Mouse (Mus musculus) olfactory bulb, adult 2 months (tissue): Measurements from ENCODE around the gene Catsper1. TPM values are rescaled to one million over a fixed set of nuclear protein-coding genes. Genes with fewer than 3 reads are reported as not detected.
A peak's percentile ranks its signal among the peaks of the same experiment; 100 is the strongest.

Experiments used
- H3K27ac ChIP-seq: fragments of 200-500 bp; 2 replicates; pipeline ENCODE4 v1.5.1; 2012; ENCODE audit warnings: low read depth, low read length; ENCODE audit not compliant: insufficient read depth
- H3K4me1 ChIP-seq: fragments of 200-500 bp; 2 replicates; pipeline ENCODE4 v1.6.1; 2012; ENCODE audit warnings: low read length; ENCODE audit not compliant: control insufficient read depth, insufficient read depth
- H3K4me3 ChIP-seq: fragments of 200-500 bp; 2 replicates; pipeline ENCODE4 v1.5.1; 2012; ENCODE audit warnings: mild to moderate bottlenecking, low read depth, low read length, moderate library complexity; ENCODE audit not compliant: insufficient read depth
- CTCF ChIP-seq: fragments of 200-500 bp; IDR thresholded peaks from 2 replicates; pipeline ENCODE4 v1.5.1; 2012; ENCODE audit warnings: low read depth, mild to moderate bottlenecking, low read length, moderate library complexity; ENCODE audit not compliant: insufficient read depth
- POLR2A ChIP-seq: fragments of 200-500 bp; IDR thresholded peaks from 2 replicates; pipeline ENCODE4 v1.6.1; 2012; ENCODE audit warnings: mild to moderate bottlenecking, low read depth, low read length, moderate library complexity; ENCODE audit not compliant: insufficient read depth
- WGBS: fragments of 180-500 bp; shearing (Covaris S2); methylation state at CpG from one replicate; pipeline ENCODE4 v1.1.7; 2018; 5-methylcytosine and 5-hydroxymethylcytosine counted together
- polyA plus RNA-seq: library from polyadenylated mRNA; stranded (reverse); fragments of >200 nt; gene quantifications from 2 replicates; pipeline ENCODE4 v1.2.4, GENCODE M21; 2012; ENCODE audit warnings: low replicate concordance; ENCODE audit not compliant: missing spikeins, insufficient read depth, insufficient read length

Gene Catsper1
- polyA plus RNA-seq, 1 experiment = not detected

- no peak for TF ChIP-seq POLR2A
- no peak for TF ChIP-seq CTCF
- WGBS = 61% methylated on average over 98 of the region's 98 CpGs
- H3K4me1 ChIP-seq = peaks cover 13% of the 10 kb centered on the region
- no peak overlapping the region for H3K27ac ChIP-seq
- no peak overlapping the region for H3K4me3 ChIP-seq
Observed at GRCm38 (mm10) chr19:5306968-5307734, 28.4 kb upstream of the Catsper1 start.

GRCm38 (mm10) chr19:5309025-5309424 lies 26.5 kb upstream of the Catsper1 start:
- Histone ChIP-seq H3K4me1 (peaks cover 10% of the 10 kb centered on the region), H3K4me3 (no peak overlapping the region), H3K27ac (no peak overlapping the region)
- 80% methylated on average over 7 of the region's 7 CpGs for WGBS
- TF ChIP-seq POLR2A = no peak
- TF ChIP-seq CTCF = no peak

GRCm38 (mm10) chr19:5313189-5313588 lies 22.4 kb upstream of the Catsper1 start:
- 92% methylated on average over 8 of the region's 8 CpGs for WGBS
- TF ChIP-seq CTCF (no peak), POLR2A (no peak)

GRCm38 (mm10) chr19:5323801-5324200 lies 11.7 kb upstream of the Catsper1 start:
- Histone ChIP-seq H3K4me1 (peaks cover 5% of the 10 kb centered on the region; the same call in 1 of the 2 replicates), H3K27ac (no peak overlapping the region), H3K4me3 (peak overlapping the region; percentile 3)
- 43% methylated on average over 17 of the region's 17 CpGs for WGBS
- no peak for TF ChIP-seq CTCF
- no peak for TF ChIP-seq POLR2A

More at GRCm38 (mm10) chr19:5313189-5313588, 22.4 kb upstream of the Catsper1 start:
- H3K4me1 ChIP-seq = peaks cover 5% of the 10 kb centered on the region
- no peak overlapping the region for H3K4me3 ChIP-seq
- H3K27ac ChIP-seq = no peak overlapping the region

GRCm38 (mm10) chr19:5327970-5328369 lies 7.6 kb upstream of the Catsper1 start:
- Histone ChIP-seq H3K27ac (no peak overlapping the region), H3K4me3 (no peak overlapping the region), H3K4me1 (peaks cover 8% of the 10 kb centered on the region)
- 83% methylated on average over 19 of the region's 19 CpGs for WGBS
- TF ChIP-seq POLR2A = no peak
- TF ChIP-seq CTCF = no peak

GRCm38 (mm10) chr19:5334741-5335140 lies 800 bp upstream of the Catsper1 start:
- H3K27ac ChIP-seq = no peak overlapping the region
- peaks cover 3% of the 10 kb centered on the region; the same call in 1 of the 2 replicates for H3K4me1 ChIP-seq
- 76% methylated on average over 5 of the region's 5 CpGs for WGBS
- H3K4me3 ChIP-seq = no peak overlapping the region
- TF ChIP-seq CTCF (no peak), POLR2A (no peak)

- Histone ChIP-seq H3K4me3 (no peak overlapping the region), H3K4me1 (no peaks in the 10 kb centered on the region), H3K27ac (no peak overlapping the region)
- TF ChIP-seq POLR2A = no peak
- no peak for TF ChIP-seq CTCF
- WGBS = 25% methylated on average over 5 of the region's 5 CpGs
Observed at GRCm38 (mm10) chr19:5337975-5338374, 2.4 kb downstream of the Catsper1 start.

GRCm38 (mm10) chr19:5341360-5341759 lies 5.8 kb downstream of the Catsper1 start:
- H3K4me3 ChIP-seq = no peak overlapping the region
- WGBS = 91% methylated on average over 7 of the region's 7 CpGs
- H3K4me1 ChIP-seq = no peaks in the 10 kb centered on the region

GRCm38 (mm10) chr19:5345297-5346131 lies 10.0 kb downstream of the Catsper1 start:
- peaks cover 12% of the 10 kb centered on the region for H3K4me1 ChIP-seq
- WGBS = 76% methylated on average over 6 of the region's 6 CpGs
- TF ChIP-seq POLR2A (no peak), CTCF (no peak)

More at GRCm38 (mm10) chr19:5341360-5341759, 5.8 kb downstream of the Catsper1 start:
- no peak overlapping the region for H3K27ac ChIP-seq
- TF ChIP-seq POLR2A (no peak), CTCF (no peak)

More at GRCm38 (mm10) chr19:5345297-5346131, 10.0 kb downstream of the Catsper1 start:
- no peak overlapping the region for H3K4me3 ChIP-seq
- no peak overlapping the region for H3K27ac ChIP-seq
